Mouse (Mus musculus): ENCODE results near the gene Ppp1r1b. TPM values are rescaled to one million over a fixed set of nuclear protein-coding genes. Genes with fewer than 3 reads are reported as not detected.
A peak's percentile ranks its signal among the peaks of the same experiment; 100 is the strongest.

The Ppp1r1b gene
- total RNA-seq, 2 experiments from 2014 or later: 0.52 to 0.70 TPM

- DNase-seq (ENCODE audit: low spot score in 2 of 2): no peak
These were observed 43.8 kb downstream of the Ppp1r1b start for GRCm38 (mm10) chr11:98392034-98392433.

- no peak for DNase-seq (ENCODE audit: low spot score in 2 of 2)
These were observed 44.4 kb downstream of the Ppp1r1b start for GRCm38 (mm10) chr11:98392645-98393044.

- no peak for DNase-seq (ENCODE audit: low spot score in 2 of 2)
These were observed 45.1 kb downstream of the Ppp1r1b start for GRCm38 (mm10) chr11:98393317-98393716.

- no peak for DNase-seq (ENCODE audit: low spot score in 2 of 2)
These were observed 46.1 kb downstream of the Ppp1r1b start for GRCm38 (mm10) chr11:98394301-98394700.

- no peak for DNase-seq (ENCODE audit: low spot score in 2 of 2)
These were observed 46.8 kb downstream of the Ppp1r1b start for GRCm38 (mm10) chr11:98395041-98395440.

- DNase-seq (ENCODE audit: low spot score in 2 of 2): no peak
These were observed 49.7 kb downstream of the Ppp1r1b start for GRCm38 (mm10) chr11:98397946-98398345.

- DNase-seq (ENCODE audit: low spot score in 2 of 2): peak; percentile 59 to 85
These were observed 52.0 kb downstream of the Ppp1r1b start, which contains the start of gene Pgap3 for GRCm38 (mm10) chr11:98400161-98400726. Gene Pgap3, minus strand, starts transcription at chr11:98400490.

- DNase-seq (ENCODE audit: low spot score in 2 of 2): no peak
These were observed 52.6 kb downstream of the Ppp1r1b start for GRCm38 (mm10) chr11:98400816-98401215.

GRCm38 (mm10) chr11:98406621-98407020 lies 58.4 kb downstream of the Ppp1r1b start:
- no peak for DNase-seq (ENCODE audit: low spot score in 2 of 2)

Other genes with a start within 250 kb of the Ppp1r1b start
- 10 to 100 TPM; 16.9 to 18.2 TPM for gene Fbxl20, start 198.0 kb upstream of the Ppp1r1b start, total RNA-seq (2021)
- gene Med1, start 155.1 kb upstream of the Ppp1r1b start, total RNA-seq (2021): 10 to 100 TPM; 28.5 to 34.8 TPM
- gene Cdk12, start 145.3 kb upstream of the Ppp1r1b start, total RNA-seq (2021): 10 to 100 TPM; 28.5 to 31.0 TPM
- not detected for gene Neurod2, start 18.8 kb upstream of the Ppp1r1b start, total RNA-seq (2021)
- gene Stard3, start 10.0 kb downstream of the Ppp1r1b start, total RNA-seq (2021): 10 to 100 TPM; 14.1 to 16.9 TPM
- 100 to 1,000 TPM; 447 to 769 TPM for gene Tcap, start 35.4 kb downstream of the Ppp1r1b start, total RNA-seq (2021)
- gene Pnmt, start 38.0 kb downstream of the Ppp1r1b start, total RNA-seq (2021): under 1 TPM in 1 of 2 experiments, not detected in 1; 0.71 TPM
- gene Pgap3, start 52.1 kb downstream of the Ppp1r1b start, total RNA-seq (2021): 1 to 10 TPM; 4.6 to 5.6 TPM
- 10 to 100 TPM; 19.6 to 23.5 TPM for gene Erbb2, start 64.1 kb downstream of the Ppp1r1b start, total RNA-seq (2021)
- gene Mien1, start 90.6 kb downstream of the Ppp1r1b start, total RNA-seq (2021): 10 to 100 TPM; 28.0 to 29.0 TPM
- under 1 TPM in 1 of 2 experiments, not detected in 1; 0.16 TPM for gene Grb7, start 98.0 kb downstream of the Ppp1r1b start, total RNA-seq (2021)
- gene Ikzf3, start 197.6 kb downstream of the Ppp1r1b start, total RNA-seq (2021): under 1 TPM; 0.54 to 0.74 TPM
- gene Zpbp2, start 202.7 kb downstream of the Ppp1r1b start, total RNA-seq (2021): not detected
- gene Ormdl3, start 239.0 kb downstream of the Ppp1r1b start, total RNA-seq (2021): 10 to 100 TPM; 28.0 to 28.3 TPM
- gene Lrrc3c, start 249.9 kb downstream of the Ppp1r1b start, total RNA-seq (2021): not detected